Mouse (Mus musculus) C2C12 (cell line): ENCODE results near the gene Acod1. TPM values are rescaled to one million over a fixed set of nuclear protein-coding genes. Genes with fewer than 3 reads are reported as not detected.
A peak's percentile ranks its signal among the peaks of the same experiment; 100 is the strongest.

Experiments used
- H3K27me3 ChIP-seq: one replicate; pipeline ENCODE4 v1.6.1; 2011; ENCODE audit not compliant: control insufficient read depth, insufficient read depth, insufficient read length
- H3K36me3 ChIP-seq: one replicate; pipeline ENCODE4 v1.6.1; 2011; ENCODE audit not compliant: control insufficient read depth, insufficient read depth
- H3K4me3 ChIP-seq: one replicate; pipeline ENCODE4 v1.5.1; 2011; ENCODE audit warnings: mild to moderate bottlenecking, control low read depth; ENCODE audit not compliant: poor library complexity, insufficient read depth, severe bottlenecking
- H3K79me2 ChIP-seq: one replicate; pipeline ENCODE4 v1.6.1; 2011; ENCODE audit not compliant: control insufficient read depth, insufficient read depth
- H3K79me3 ChIP-seq: one replicate; pipeline ENCODE4 v1.6.1; 2011; ENCODE audit warnings: low read depth, control low read depth
- H3ac ChIP-seq: one replicate; pipeline ENCODE3; 2011; ENCODE audit warnings: low read depth; ENCODE audit not compliant: control insufficient read depth, insufficient read length
- CEBPB ChIP-seq: IDR thresholded peaks from one replicate; pipeline ENCODE4 v1.6.1; 2011; ENCODE audit warnings: low read depth, mild to moderate bottlenecking, control low read depth, moderate library complexity
- CTCF ChIP-seq: IDR thresholded peaks from one replicate; pipeline ENCODE4 v1.5.1; 2011; ENCODE audit not compliant: control insufficient read depth, insufficient read depth, insufficient read length
- FOSL1 ChIP-seq: IDR thresholded peaks from one replicate; pipeline ENCODE4 v1.8.0; 2011; ENCODE audit warnings: mild to moderate bottlenecking, low read length; ENCODE audit not compliant: poor library complexity, insufficient read depth, severe bottlenecking
- MAX ChIP-seq: IDR thresholded peaks from one replicate; pipeline ENCODE4 v1.6.1; 2011; ENCODE audit warnings: mild to moderate bottlenecking, control low read depth
- MYOD1 ChIP-seq: IDR thresholded peaks from one replicate; pipeline ENCODE4 v1.6.1; 2011; ENCODE audit warnings: low read depth; ENCODE audit not compliant: control insufficient read depth, insufficient read length
- MYOG ChIP-seq: IDR thresholded peaks from one replicate; pipeline ENCODE4 v1.6.1; 2011; ENCODE audit not compliant: control insufficient read depth, insufficient read length; ENCODE audit errors: extremely low read depth
- USF1 ChIP-seq: IDR thresholded peaks from one replicate; pipeline ENCODE4 v1.6.1; 2011; ENCODE audit warnings: low read depth, mild to moderate bottlenecking, control low read depth, moderate library complexity
- polyA plus RNA-seq: library from polyadenylated mRNA; unstranded; fragments of >200 nt; fragmentation: generic; extraction: Trizol; gene quantifications from one replicate; pipeline ENCODE4 v1.2.1, GENCODE M21; 2012; ENCODE audit warnings: missing spikeins

Gene Acod1
- polyA plus RNA-seq, 1 experiment, result not detected

- TF ChIP-seq MAX (no peak), CEBPB (no peak), FOSL1 (no peak), MYOD1 (no peak), CTCF (no peak), MYOG (no peak), USF1 (no peak)
- H3ac ChIP-seq, result no peak overlapping the region
- no peaks in the 10 kb centered on the region for H3K27me3 ChIP-seq
- H3K79me3 ChIP-seq, result no peaks in the 10 kb centered on the region
- H3K79me2 ChIP-seq, result no peaks in the 10 kb centered on the region
- H3K36me3 ChIP-seq, result no peaks in the 10 kb centered on the region
- H3K4me3 ChIP-seq, result no peak overlapping the region
Observed at GRCm38 (mm10) chr14:103033271-103033823, 13.4 kb upstream of the Acod1 start.

GRCm38 (mm10) chr14:103034076-103034475, 12.7 kb upstream of the Acod1 start:
- Histone ChIP-seq H3K4me3 (no peak overlapping the region), H3K27me3 (no peaks in the 10 kb centered on the region), H3K36me3 (no peaks in the 10 kb centered on the region), H3K79me2 (no peaks in the 10 kb centered on the region), H3K79me3 (no peaks in the 10 kb centered on the region), H3ac (no peak overlapping the region)
- no peak for TF ChIP-seq MYOG
- TF ChIP-seq CEBPB, result no peak
- TF ChIP-seq FOSL1, result no peak
- no peak for TF ChIP-seq USF1
- TF ChIP-seq MAX, result no peak
- TF ChIP-seq MYOD1, result no peak
- no peak for TF ChIP-seq CTCF

- no peaks in the 10 kb centered on the region for H3K27me3 ChIP-seq
- no peaks in the 10 kb centered on the region for H3K36me3 ChIP-seq
- TF ChIP-seq CEBPB (no peak), MAX (no peak), MYOG (no peak), USF1 (no peak), MYOD1 (no peak), CTCF (no peak), FOSL1 (no peak)
- no peaks in the 10 kb centered on the region for H3K79me3 ChIP-seq
- no peak overlapping the region for H3ac ChIP-seq
- H3K4me3 ChIP-seq, result no peak overlapping the region
- no peaks in the 10 kb centered on the region for H3K79me2 ChIP-seq
Observed at GRCm38 (mm10) chr14:103037016-103037415, 9.8 kb upstream of the Acod1 start.

DNA sequence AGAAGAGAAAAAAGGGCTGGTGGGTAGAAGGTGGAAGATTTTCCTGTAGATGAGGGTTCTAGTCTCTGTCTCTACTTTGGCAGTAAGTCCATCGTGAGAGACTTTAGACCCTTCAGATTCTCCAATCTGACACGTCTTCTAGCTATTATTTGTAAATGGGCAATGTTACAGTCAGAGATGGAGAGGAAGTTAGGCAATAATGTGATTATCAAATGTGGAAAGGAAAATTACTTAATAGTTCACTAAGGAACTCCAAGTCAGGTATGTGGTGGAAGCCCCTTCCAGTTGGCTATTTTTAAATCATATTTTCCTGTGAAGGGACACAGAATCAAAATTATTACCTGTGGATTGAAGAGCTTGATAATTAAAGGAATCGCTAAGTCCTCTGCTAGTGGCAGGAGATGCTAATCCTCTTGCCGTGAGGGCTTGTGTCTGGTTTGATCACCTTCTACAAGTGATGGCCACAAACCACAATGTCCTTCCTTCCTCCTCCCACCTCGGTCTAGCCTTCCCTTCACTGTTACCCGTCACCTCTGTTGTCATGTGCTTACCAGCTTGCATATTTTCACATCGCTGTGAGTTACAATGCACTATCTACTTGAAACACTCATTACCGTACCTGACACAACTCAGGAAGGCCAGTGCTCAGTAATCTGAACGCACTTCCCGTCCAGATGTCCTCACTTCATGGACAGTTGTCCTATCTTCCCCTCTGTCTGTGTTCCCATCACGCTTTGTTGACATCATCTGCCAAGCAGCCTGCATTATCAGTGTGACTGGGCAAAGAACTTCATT, 1.7 kb downstream of the Acod1 start:
- no peak for TF ChIP-seq MAX
- TF ChIP-seq FOSL1, result no peak
- TF ChIP-seq MYOD1, result no peak
- no peak for TF ChIP-seq CEBPB
- H3K27me3 ChIP-seq, result no peaks in the 10 kb centered on the region
- H3K4me3 ChIP-seq, result no peak overlapping the region
- no peaks in the 10 kb centered on the region for H3K79me2 ChIP-seq
- H3ac ChIP-seq, result no peak overlapping the region
- no peaks in the 10 kb centered on the region for H3K36me3 ChIP-seq
- no peaks in the 10 kb centered on the region for H3K79me3 ChIP-seq

DNA sequence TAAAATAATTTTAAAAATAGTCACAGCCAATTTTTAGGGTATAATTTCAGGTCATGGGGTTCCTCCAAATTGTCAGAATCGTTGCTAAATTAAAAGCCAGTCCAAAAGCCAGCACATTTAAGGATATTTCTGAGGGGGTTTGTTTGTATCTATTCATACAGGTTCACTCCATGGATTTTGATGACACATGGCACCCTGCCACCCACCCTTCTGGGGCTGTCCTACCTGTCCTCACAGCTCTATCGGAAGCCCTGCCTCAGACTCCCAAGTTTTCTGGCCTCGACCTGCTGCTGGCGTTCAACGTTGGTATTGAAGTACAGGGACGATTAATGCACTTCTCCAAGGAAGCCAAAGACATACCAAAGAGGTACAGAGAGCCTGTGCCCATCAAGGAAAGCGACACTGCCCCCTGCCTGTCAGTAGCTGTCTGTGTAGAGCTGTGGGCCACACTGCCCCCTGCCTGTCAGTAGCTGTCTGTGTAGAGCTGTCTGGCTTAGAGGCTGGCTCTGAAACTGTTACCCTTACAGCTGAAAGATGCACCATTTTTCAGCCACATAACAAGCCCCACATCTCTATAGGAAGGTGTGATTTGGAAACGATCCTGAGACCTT, 4.5 kb downstream of the Acod1 start:
- no peaks in the 10 kb centered on the region for H3K79me3 ChIP-seq
- H3K36me3 ChIP-seq, result no peaks in the 10 kb centered on the region
- no peaks in the 10 kb centered on the region for H3K79me2 ChIP-seq
- no peak overlapping the region for H3K4me3 ChIP-seq
- TF ChIP-seq USF1, result no peak
- TF ChIP-seq CTCF, result peak; percentile 94
- H3K27me3 ChIP-seq, result peaks cover 5% of the 10 kb centered on the region
- no peak overlapping the region for H3ac ChIP-seq

DNA sequence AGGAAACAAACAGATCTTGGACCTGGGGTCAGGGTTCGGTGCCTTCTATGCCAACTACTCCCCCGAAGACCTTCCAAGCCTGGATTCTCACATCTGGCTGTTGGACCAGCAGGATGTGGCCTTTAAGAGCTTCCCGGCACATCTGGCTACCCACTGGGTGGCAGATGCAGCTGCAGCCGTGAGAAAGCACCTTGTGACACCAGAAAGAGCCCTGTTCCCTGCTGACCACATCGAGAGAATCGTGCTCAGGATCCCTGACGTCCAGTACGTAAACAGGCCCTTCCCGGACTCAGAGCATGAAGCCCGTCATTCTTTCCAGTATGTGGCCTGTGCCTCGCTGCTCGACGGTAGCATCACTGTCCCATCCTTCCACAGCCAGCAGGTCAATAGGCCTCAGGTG, 8.0 kb downstream of the Acod1 start:
- TF ChIP-seq MYOG (no peak), FOSL1 (no peak), MYOD1 (no peak), CTCF (no peak), CEBPB (no peak), USF1 (no peak), MAX (no peak)
- no peaks in the 10 kb centered on the region for H3K79me2 ChIP-seq
- no peak overlapping the region for H3ac ChIP-seq
- H3K36me3 ChIP-seq, result no peaks in the 10 kb centered on the region
- peaks cover 5% of the 10 kb centered on the region for H3K27me3 ChIP-seq
- H3K79me3 ChIP-seq, result no peaks in the 10 kb centered on the region
- H3K4me3 ChIP-seq, result no peak overlapping the region
